Mouse (Mus musculus) left cerebral cortex, postnatal 14 days (tissue): ENCODE results near the gene Ttll9. TPM values are rescaled to one million over a fixed set of nuclear protein-coding genes. Genes with fewer than 3 reads are reported as not detected.
A peak's percentile ranks its signal among the peaks of the same experiment; 100 is the strongest.

Experiments used
- DNase-seq, 2 experiments: peaks; one replicate each; pipeline ENCODE4 v3.0.0; 2021 to 2022; ENCODE audit warnings: low spot score in 2 of 2, mixed read lengths in 1 of 2
- intact Hi-C: fragments of 180-260 bp; cut with DNase I; formaldehyde crosslinking; loops from one replicate; pipeline ENCODE4 v1.15.1; 2025
- total RNA-seq, 2 experiments: library from RNA; stranded (reverse); gene quantifications; 2 replicates each; pipeline ENCODE4 v1.2.3; 2021

The Ttll9 gene
- total RNA-seq, 2 experiments from 2014 or later = 3.1 to 3.2 TPM

- intact Hi-C loops = no loop called here
- peak in 1 of 2 experiments; percentile 51 for DNase-seq
Observed at GRCm38 (mm10) chr2:152933614-152934013, 28.7 kb upstream of the Ttll9 start.

GRCm38 (mm10) chr2:152939846-152940245, 22.4 kb upstream of the Ttll9 start:
- intact Hi-C loops = no loop called here
- peak; percentile 57 to 75 for DNase-seq

- intact Hi-C loops = no loop called here
- no peak for DNase-seq
Observed at GRCm38 (mm10) chr2:152941106-152941505, 21.2 kb upstream of the Ttll9 start.

GRCm38 (mm10) chr2:152941776-152942175, 20.5 kb upstream of the Ttll9 start:
- DNase-seq = no peak
- intact Hi-C loops = no loop called here

GRCm38 (mm10) chr2:152942898-152943515, 19.3 kb upstream of the Ttll9 start:
- intact Hi-C loops = no loop called here
- no peak for DNase-seq

- DNase-seq = no peak
- intact Hi-C loops = no loop called here
Observed at GRCm38 (mm10) chr2:152943568-152943967, 18.7 kb upstream of the Ttll9 start.

GRCm38 (mm10) chr2:152944013-152944412, 18.3 kb upstream of the Ttll9 start:
- intact Hi-C loops = no loop called here
- no peak for DNase-seq

- DNase-seq = peak in 1 of 2 experiments; percentile 31
- intact Hi-C loops = loop anchor here (5.0 kb wide), 1 partner anchor 70 kb away; the partner anchor contains the start of gene Pdrg1
Observed at GRCm38 (mm10) chr2:152947098-152947497, 15.2 kb upstream of the Ttll9 start.

GRCm38 (mm10) chr2:152948438-152949020, 13.8 kb upstream of the Ttll9 start:
- intact Hi-C loops = loop anchor here (5.0 kb wide), 1 partner anchor 69 kb away; the partner anchor contains the start of gene Pdrg1
- no peak for DNase-seq

GRCm38 (mm10) chr2:152950358-152951064, 11.8 kb upstream of the Ttll9 start:
- DNase-seq = no peak
- intact Hi-C loops = no loop called here

GRCm38 (mm10) chr2:152951065-152951849, 11.0 kb upstream of the Ttll9 start, which contains the start of gene Dusp15:
Gene Dusp15, minus strand, starts transcription at chr2:152951698.
- intact Hi-C loops = no loop called here
- DNase-seq = peak; percentile 54 to 61

- intact Hi-C loops = no loop called here
- no peak for DNase-seq
Observed at GRCm38 (mm10) chr2:152951850-152952720, 10.2 kb upstream of the Ttll9 start.

- intact Hi-C loops = no loop called here
- no peak for DNase-seq
Observed at GRCm38 (mm10) chr2:152958116-152958515, 4.2 kb upstream of the Ttll9 start.

GRCm38 (mm10) chr2:152965555-152965954, 3.3 kb downstream of the Ttll9 start:
- no peak for DNase-seq
- intact Hi-C loops = no loop called here

- intact Hi-C loops = no loop called here
- DNase-seq = no peak
Observed at GRCm38 (mm10) chr2:152976991-152977390, 14.7 kb downstream of the Ttll9 start.

- intact Hi-C loops = no loop called here
- DNase-seq = peak; percentile 43 to 70
Observed at GRCm38 (mm10) chr2:152985582-152985981, 23.3 kb downstream of the Ttll9 start.

GRCm38 (mm10) chr2:152991529-152991928, 29.2 kb downstream of the Ttll9 start:
- intact Hi-C loops = no loop called here
- no peak for DNase-seq

GRCm38 (mm10) chr2:152997046-152997445, 34.8 kb downstream of the Ttll9 start:
- intact Hi-C loops = no loop called here
- DNase-seq = no peak
